Mouse (Mus musculus) ES-Bruce4 (cell line): Measurements from ENCODE around the gene Mettl9.

Experiments
- CTCF ChIP-seq: IDR thresholded peaks from one replicate; pipeline ENCODE4 v1.8.1; 2011; ENCODE audit warnings: low read depth, low read length
- EP300 ChIP-seq: IDR thresholded peaks from 2 replicates; pipeline ENCODE4 v1.6.1; 2011; ENCODE audit warnings: low read depth, low read length; ENCODE audit not compliant: insufficient read depth

DNA sequence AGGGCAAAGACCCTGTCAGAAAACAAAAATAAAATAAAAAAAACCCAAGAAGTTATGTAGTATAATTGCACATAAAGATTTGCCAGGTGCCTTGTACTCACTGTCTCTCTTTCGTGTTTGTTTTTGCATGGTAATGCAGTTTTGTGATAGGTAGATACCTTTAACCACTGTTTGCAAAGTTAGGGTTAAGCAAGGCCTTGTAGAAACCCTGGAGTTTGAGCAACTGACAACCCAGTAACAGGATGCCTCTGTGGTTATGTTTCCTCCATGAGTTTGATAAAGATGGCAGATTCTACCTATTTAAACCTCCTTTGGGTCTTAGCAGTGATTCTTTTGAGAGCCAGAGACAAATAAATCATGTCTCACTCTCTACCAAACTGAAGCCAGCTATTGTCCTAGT is 9.3 kb downstream of the Mettl9 start:
- TF ChIP-seq EP300 (no peak), CTCF (no peak)
